Mouse (Mus musculus): ENCODE data around the gene Xpo6. TPM values are rescaled to one million over a fixed set of nuclear protein-coding genes. Genes with fewer than 3 reads are reported as not detected.
A peak's percentile ranks its signal among the peaks of the same experiment; 100 is the strongest.

The Xpo6 gene
- total and polyA plus RNA-seq, 2 experiments from 2014 or later = 14.2 to 78.8 TPM

DNA sequence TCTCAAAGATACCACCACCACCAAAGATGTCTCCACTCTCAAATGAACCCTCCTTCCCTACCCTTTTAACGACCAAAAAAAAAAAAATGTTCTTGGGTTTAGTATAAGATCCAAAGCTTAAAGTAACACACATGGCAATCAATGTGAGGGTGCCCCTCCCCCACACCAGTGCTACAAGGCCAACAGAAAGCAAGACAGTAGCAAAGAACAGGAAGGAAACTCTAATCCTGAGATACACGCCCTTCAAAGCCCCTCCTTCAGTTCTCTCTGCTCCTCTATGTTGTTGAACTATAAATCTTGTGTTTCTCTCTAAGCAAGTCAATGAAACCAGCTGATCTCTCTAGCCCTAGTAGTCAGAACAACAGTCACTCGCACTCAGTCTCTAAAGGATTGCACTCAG is 19.3 kb downstream of the Xpo6 start:
- no peaks in the 10 kb centered on the region for H3K27me3 ChIP-seq (ENCODE audit: control insufficient read depth, insufficient read depth, low read length)
- 54% methylated on average over 3 of the region's 3 CpGs for WGBS
- ATAC-seq (ENCODE audit: insufficient read depth, low read depth) (no peak), DNase-seq (ENCODE audit: low spot score) (peak; percentile 22)
- no peak overlapping the region; the same call in 1 of the 2 replicates for H3K27ac ChIP-seq (ENCODE audit: low read depth)
- no peaks in the 10 kb centered on the region for H3K36me3 ChIP-seq (replicated peaks; ENCODE audit: control insufficient read depth, insufficient read depth, low read length)
- H3K9ac ChIP-seq (replicated peaks; ENCODE audit: low read depth, low read length) = no peak overlapping the region
- no peak overlapping the region for H3K4me2 ChIP-seq (ENCODE audit: low read depth, low read length)
- H3K4me1 ChIP-seq (ENCODE audit: control insufficient read depth, insufficient read depth) = peaks cover 45% of the 10 kb centered on the region
- TF ChIP-seq EP300 (IDR thresholded peaks at IDR 0.05; ENCODE audit: low read depth) (no peak), CTCF (IDR thresholded peaks at IDR 0.05; ENCODE audit: low read depth) (no peak)
- no peak overlapping the region for H3K4me3 ChIP-seq (ENCODE audit: low read depth, low read length)
- H3K9me3 ChIP-seq (replicated peaks; ENCODE audit: control insufficient read depth, low read length) = no peaks in the 10 kb centered on the region

DNA sequence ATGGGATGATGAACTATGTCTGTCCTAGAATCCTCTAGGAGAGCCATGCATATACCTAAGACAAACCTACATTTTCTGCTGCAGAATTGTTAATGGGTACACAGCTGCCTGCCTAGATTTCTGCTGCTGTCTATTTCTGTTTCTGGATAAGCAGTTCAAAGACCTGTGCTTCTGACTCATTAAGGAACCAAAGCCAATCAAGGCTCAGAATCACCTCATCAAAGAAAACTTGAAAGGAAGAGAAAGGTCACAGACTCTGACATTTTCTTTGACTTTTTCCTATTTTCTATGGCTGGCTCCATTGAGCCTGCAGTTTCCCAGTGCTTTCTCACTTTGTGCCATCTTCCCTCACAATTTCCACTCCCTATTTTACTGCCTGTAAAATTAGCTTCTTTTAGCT is 21.5 kb downstream of the Xpo6 start:
- DNase-seq (ENCODE audit: low spot score) = no peak
- no peaks in the 10 kb centered on the region for H3K9me3 ChIP-seq (replicated peaks; ENCODE audit: control insufficient read depth, low read length)
- no peak for ATAC-seq (ENCODE audit: insufficient read depth, low read depth)
- H3K36me3 ChIP-seq (replicated peaks; ENCODE audit: control insufficient read depth, insufficient read depth, low read length) = 0 out of 2 replicates have a peak, but pooled peaks cover 1% of the 10 kb centered on the region
- H3K27me3 ChIP-seq (ENCODE audit: control insufficient read depth, insufficient read depth, low read length) = no peaks in the 10 kb centered on the region
- TF ChIP-seq CTCF (IDR thresholded peaks at IDR 0.05; ENCODE audit: low read depth) (no peak), EP300 (IDR thresholded peaks at IDR 0.05; ENCODE audit: low read depth) (no peak)
- no peak overlapping the region for H3K4me2 ChIP-seq (ENCODE audit: low read depth, low read length)
- no peak overlapping the region for H3K27ac ChIP-seq (ENCODE audit: low read depth)
- no peak overlapping the region for H3K9ac ChIP-seq (replicated peaks; ENCODE audit: low read depth, low read length)
- no peak overlapping the region for H3K4me3 ChIP-seq (ENCODE audit: low read depth, low read length)
- peaks cover 30% of the 10 kb centered on the region for H3K4me1 ChIP-seq (ENCODE audit: control insufficient read depth, insufficient read depth)

DNA sequence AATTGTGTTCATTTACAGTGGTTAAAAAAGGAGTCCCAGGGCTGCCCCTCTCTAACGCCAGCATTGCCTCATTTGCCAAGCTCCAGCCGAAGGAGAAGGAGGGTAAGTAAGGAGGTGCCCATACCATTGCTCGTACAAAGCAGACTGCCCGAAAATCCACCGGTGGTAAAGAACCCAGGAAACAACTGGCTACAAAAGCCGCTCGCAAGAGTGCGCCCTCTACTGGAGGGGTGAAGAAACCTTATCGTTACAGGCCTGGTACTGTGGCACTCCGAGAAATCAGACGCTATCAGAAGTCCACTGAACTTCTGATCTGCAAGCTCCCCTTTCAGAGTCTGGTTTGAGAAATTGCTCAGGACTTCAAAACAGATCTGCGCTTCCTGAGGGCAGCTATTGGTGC is 24.3 kb downstream of the Xpo6 start:
- H3K4me1 ChIP-seq (ENCODE audit: control insufficient read depth, insufficient read depth) = peaks cover 16% of the 10 kb centered on the region
- no peak overlapping the region for H3K4me2 ChIP-seq (ENCODE audit: low read depth, low read length)
- H3K36me3 ChIP-seq (replicated peaks; ENCODE audit: control insufficient read depth, insufficient read depth, low read length) = peaks cover 5% of the 10 kb centered on the region; the same call in 1 of the 2 replicates
- peak; percentile 12; the same call in 1 of the 2 replicates for TF ChIP-seq CTCF (IDR thresholded peaks at IDR 0.05; ENCODE audit: low read depth)
- TF ChIP-seq EP300 (IDR thresholded peaks at IDR 0.05; ENCODE audit: low read depth) = no peak
- no peak overlapping the region for H3K4me3 ChIP-seq (ENCODE audit: low read depth, low read length)
- no peaks in the 10 kb centered on the region for H3K27me3 ChIP-seq (ENCODE audit: control insufficient read depth, insufficient read depth, low read length)
- no peaks in the 10 kb centered on the region for H3K9me3 ChIP-seq (replicated peaks; ENCODE audit: control insufficient read depth, low read length)
- no peak overlapping the region for H3K27ac ChIP-seq (ENCODE audit: low read depth)
- no peak for DNase-seq (ENCODE audit: low spot score)
- no peak for ATAC-seq (ENCODE audit: insufficient read depth, low read depth)
- WGBS = 88% methylated on average over 12 of the region's 12 CpGs
- no peak overlapping the region for H3K9ac ChIP-seq (replicated peaks; ENCODE audit: low read depth, low read length)

DNA sequence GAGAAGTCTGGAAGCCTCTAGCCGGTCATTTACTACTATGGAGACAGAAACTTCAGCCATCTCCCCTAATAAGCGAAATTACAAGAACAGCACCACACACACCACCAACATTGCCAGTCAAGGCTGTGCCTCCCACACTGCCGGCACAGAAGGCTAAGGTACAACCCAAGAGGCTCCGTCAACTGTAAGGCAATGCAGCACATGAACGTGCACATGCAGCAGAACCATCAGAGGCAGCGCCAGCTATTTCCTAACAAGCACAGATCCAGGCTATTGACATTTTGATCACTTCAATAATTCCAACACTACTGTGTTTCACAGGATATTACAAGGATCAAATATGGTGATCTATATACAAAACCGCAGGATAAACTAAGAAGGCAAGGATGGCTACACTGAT is 24.8 kb downstream of the Xpo6 start:
- Histone ChIP-seq H3K36me3 (replicated peaks; ENCODE audit: control insufficient read depth, insufficient read depth, low read length) (peaks cover 9% of the 10 kb centered on the region), H3K4me1 (ENCODE audit: control insufficient read depth, insufficient read depth) (peaks cover 12% of the 10 kb centered on the region), H3K9me3 (replicated peaks; ENCODE audit: control insufficient read depth, low read length) (no peaks in the 10 kb centered on the region), H3K4me2 (ENCODE audit: low read depth, low read length) (no peak overlapping the region), H3K27me3 (ENCODE audit: control insufficient read depth, insufficient read depth, low read length) (no peaks in the 10 kb centered on the region), H3K9ac (replicated peaks; ENCODE audit: low read depth, low read length) (no peak overlapping the region), H3K27ac (ENCODE audit: low read depth) (no peak overlapping the region), H3K4me3 (ENCODE audit: low read depth, low read length) (no peak overlapping the region)
- DNase-seq (ENCODE audit: low spot score) (no peak), ATAC-seq (ENCODE audit: insufficient read depth, low read depth) (no peak)
- 76% methylated on average over 7 of the region's 7 CpGs for WGBS
- TF ChIP-seq CTCF (IDR thresholded peaks at IDR 0.05; ENCODE audit: low read depth) = no peak
- TF ChIP-seq EP300 (IDR thresholded peaks at IDR 0.05; ENCODE audit: low read depth) = no peak

DNA sequence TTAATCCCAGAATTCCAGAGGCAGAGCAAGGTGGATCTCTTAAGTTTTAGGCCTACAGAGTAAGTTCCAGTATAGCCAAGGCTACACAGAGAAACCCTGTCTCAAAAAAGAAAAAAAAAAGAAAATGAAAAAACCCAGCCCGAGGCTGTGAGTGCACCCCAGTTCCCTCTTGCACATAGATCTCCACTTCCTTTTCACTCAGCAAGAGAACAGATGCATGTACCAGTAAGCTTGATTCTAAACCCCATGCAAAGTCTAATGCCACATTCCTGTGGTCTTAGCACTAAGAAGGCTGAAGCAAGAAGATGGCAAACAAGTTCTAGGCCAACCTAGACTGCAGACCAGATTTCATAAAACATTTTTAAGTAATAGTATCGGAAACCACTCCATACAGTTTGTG is 25.4 kb downstream of the Xpo6 start:
- no peak overlapping the region for H3K4me2 ChIP-seq (ENCODE audit: low read depth, low read length)
- no peaks in the 10 kb centered on the region for H3K9me3 ChIP-seq (replicated peaks; ENCODE audit: control insufficient read depth, low read length)
- DNase-seq (ENCODE audit: low spot score) = no peak
- H3K27ac ChIP-seq (ENCODE audit: low read depth) = no peak overlapping the region
- peaks cover 12% of the 10 kb centered on the region for H3K4me1 ChIP-seq (ENCODE audit: control insufficient read depth, insufficient read depth)
- no peak overlapping the region for H3K9ac ChIP-seq (replicated peaks; ENCODE audit: low read depth, low read length)
- WGBS = 82% methylated on average over 2 of the region's 2 CpGs
- no peak for ATAC-seq (ENCODE audit: insufficient read depth, low read depth)
- peaks cover 11% of the 10 kb centered on the region for H3K36me3 ChIP-seq (replicated peaks; ENCODE audit: control insufficient read depth, insufficient read depth, low read length)
- H3K27me3 ChIP-seq (ENCODE audit: control insufficient read depth, insufficient read depth, low read length) = no peaks in the 10 kb centered on the region
- TF ChIP-seq CTCF (IDR thresholded peaks at IDR 0.05; ENCODE audit: low read depth) (no peak), EP300 (IDR thresholded peaks at IDR 0.05; ENCODE audit: low read depth) (no peak)
- no peak overlapping the region for H3K4me3 ChIP-seq (ENCODE audit: low read depth, low read length)

DNA sequence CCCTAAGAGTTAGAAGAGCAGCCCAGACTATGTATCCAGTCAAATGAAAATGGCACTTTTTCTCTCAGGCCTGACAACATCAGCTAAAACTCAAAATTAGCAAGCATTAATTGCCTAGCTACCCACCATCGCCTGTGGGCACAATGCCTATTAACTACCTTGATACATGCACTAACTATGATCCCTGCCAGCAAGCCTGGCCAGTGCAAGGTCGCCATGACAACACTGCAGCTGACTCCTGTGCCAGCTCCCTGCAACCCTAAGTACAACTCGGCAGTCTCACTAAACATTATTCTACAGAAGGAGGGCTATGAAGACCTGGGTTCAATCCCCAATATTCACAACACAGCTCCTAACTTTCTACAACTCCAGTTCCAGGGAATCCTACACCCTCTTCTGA is 28.3 kb downstream of the Xpo6 start:
- Histone ChIP-seq H3K27me3 (ENCODE audit: control insufficient read depth, insufficient read depth, low read length) (no peaks in the 10 kb centered on the region), H3K4me3 (ENCODE audit: low read depth, low read length) (no peak overlapping the region), H3K36me3 (replicated peaks; ENCODE audit: control insufficient read depth, insufficient read depth, low read length) (peaks cover 21% of the 10 kb centered on the region), H3K9ac (replicated peaks; ENCODE audit: low read depth, low read length) (no peak overlapping the region), H3K4me2 (ENCODE audit: low read depth, low read length) (no peak overlapping the region), H3K4me1 (ENCODE audit: control insufficient read depth, insufficient read depth) (no peaks in the 10 kb centered on the region; the same call in 1 of the 2 replicates), H3K27ac (ENCODE audit: low read depth) (no peak overlapping the region), H3K9me3 (replicated peaks; ENCODE audit: control insufficient read depth, low read length) (no peaks in the 10 kb centered on the region)
- WGBS = 77% methylated on average over 3 of the region's 3 CpGs
- no peak for TF ChIP-seq EP300 (IDR thresholded peaks at IDR 0.05; ENCODE audit: low read depth)
- ATAC-seq (ENCODE audit: insufficient read depth, low read depth) (no peak), DNase-seq (ENCODE audit: low spot score) (no peak)
